Mouse (Mus musculus) left cerebral cortex, adult 8-10 months (tissue): Measurements from ENCODE around the gene Hmgb3. TPM values are rescaled to one million over a fixed set of nuclear protein-coding genes. Genes with fewer than 3 reads are reported as not detected.

ENCODE experiments used
- DNase-seq, 2 experiments: peaks; one replicate each; pipeline ENCODE4 v3.0.0; 2022; ENCODE audit warnings: low spot score in 2 of 2
- microRNA-seq, 2 experiments: library from miRNA; unstranded; fragments of <30 nt; microRNA quantifications; one replicate each; pipeline ENCODE4 v1.2.0; 2022
- total RNA-seq, 4 experiments: library from RNA; stranded (reverse); gene quantifications; 2 replicates each; pipeline ENCODE4 v1.2.4; 2022

Hmgb3 gene
- total RNA-seq, 4 experiments from 2014 or later, result 33.4 to 46.0 (median 44.5) TPM

DNA sequence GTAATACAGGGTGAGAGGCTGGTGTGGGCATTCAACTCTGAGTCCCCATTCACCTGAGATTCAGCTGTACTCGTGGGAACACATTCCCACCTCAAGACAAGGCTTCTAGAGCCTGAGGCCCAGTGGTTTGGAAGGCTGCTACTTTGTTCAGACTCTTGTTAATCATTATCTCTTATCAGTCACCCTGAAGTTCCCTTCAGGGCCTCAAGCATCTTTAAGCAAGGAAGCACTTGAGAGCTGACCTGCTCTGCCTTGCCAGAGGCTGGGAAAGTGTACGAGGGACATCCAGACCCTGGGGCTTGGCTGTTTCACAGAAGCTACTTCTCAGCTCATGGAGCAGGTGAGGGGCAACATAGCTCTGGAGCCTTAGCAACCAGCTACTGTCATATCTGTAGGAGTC is 19.8 kb downstream of the Hmgb3 start:
- no peak for DNase-seq

- DNase-seq, result no peak
Observed at GRCm38 (mm10) chrX:71589181-71589580, 33.5 kb downstream of the Hmgb3 start.

GRCm38 (mm10) chrX:71601052-71601611 is 45.4 kb downstream of the Hmgb3 start:
- DNase-seq, result peak in 1 of 2 experiments; percentile 19

Small RNAs within 50 kb of the gene (microRNA-seq; reads per million reads assigned to microRNA genes)
- 0 reads per million in 2 experiments for gene Gm23945

Other genes starting within 250 kb of the Hmgb3 start
- 10 to 100 TPM; 30.7 to 36.8 (median 34.5) TPM for gene Mtmr1, start 191.2 kb upstream of the Hmgb3 start, total RNA-seq
- gene Cd99l2, start 63.1 kb upstream of the Hmgb3 start, total RNA-seq, result 10 to 100 TPM; 69.5 to 74.9 (median 71.7) TPM
- 1 to 10 TPM in 1 of 4 experiments, under 1 TPM in 2, not detected in 1; 0.78 to 1.4 (median 0.87) TPM for gene Gpr50, start 107.7 kb downstream of the Hmgb3 start, total RNA-seq